Mouse (Mus musculus): ENCODE data around the gene Med10.

Med10 gene

DNA sequence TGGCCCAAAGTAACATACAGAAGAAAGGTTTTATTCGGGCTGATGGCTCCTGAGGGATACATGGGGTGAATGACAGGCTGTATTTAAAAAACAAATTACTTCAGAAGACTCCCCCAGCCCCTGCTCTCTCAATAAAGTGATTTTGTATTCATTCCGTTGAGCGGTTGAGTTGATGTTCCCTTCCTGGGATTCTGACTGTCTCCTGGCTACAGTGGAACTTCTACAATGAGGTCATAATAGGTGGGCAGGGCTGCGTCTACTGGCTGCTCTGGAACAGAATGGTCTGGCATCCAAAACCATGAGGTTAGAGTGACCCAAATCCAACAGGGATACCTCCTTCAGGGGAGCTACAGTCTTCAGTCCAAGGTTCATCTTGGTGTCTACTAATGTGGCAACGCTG lies at the start of gene Med10:
Gene Med10 (plus strand): TSS at position 301 of the 400 bp plus-strand sequence.
- no peak for DNase-seq (ENCODE audit: low read depth)

DNA sequence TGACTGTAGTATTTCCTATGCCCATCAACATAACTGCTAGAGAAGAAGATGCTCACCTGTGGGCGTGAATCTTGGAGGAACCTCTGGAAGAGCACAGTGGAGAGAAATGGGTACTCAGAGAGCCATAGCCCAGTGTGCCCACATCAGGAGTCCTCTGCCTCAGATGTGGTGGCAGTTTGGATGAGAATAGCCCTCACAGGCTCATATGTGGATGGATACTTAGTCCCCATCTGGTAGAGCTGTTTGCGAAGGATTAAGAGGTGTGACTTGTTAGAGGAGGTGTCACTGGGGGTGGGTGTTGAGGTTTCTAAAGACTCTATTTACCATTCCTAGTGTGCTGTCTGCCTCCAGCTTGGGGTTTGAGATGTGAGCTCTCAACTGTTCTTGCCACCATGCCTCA lies 49.3 kb upstream of the Med10 start:
- no peak for DNase-seq (ENCODE audit: low read depth)

DNA sequence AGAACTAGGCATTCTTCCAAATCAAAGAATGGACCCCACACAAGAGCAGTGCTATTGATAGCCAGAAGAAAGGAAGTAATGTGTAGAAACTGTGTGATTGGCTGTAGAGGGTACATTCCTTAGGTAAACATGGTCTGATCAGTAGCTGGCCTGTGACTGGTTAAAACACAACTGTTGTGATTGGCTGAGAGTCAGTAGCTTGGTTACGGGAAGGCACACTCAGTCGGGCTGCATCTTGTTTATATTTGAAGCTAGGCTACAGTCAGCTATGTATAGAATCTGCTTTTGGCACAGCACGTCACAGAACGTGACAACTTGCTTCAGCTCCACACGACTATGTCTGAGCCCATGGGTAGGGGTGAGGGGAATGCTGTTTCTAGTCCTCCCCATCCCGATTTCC lies 43.2 kb upstream of the Med10 start:
- no peak for DNase-seq (ENCODE audit: low read depth)

DNA sequence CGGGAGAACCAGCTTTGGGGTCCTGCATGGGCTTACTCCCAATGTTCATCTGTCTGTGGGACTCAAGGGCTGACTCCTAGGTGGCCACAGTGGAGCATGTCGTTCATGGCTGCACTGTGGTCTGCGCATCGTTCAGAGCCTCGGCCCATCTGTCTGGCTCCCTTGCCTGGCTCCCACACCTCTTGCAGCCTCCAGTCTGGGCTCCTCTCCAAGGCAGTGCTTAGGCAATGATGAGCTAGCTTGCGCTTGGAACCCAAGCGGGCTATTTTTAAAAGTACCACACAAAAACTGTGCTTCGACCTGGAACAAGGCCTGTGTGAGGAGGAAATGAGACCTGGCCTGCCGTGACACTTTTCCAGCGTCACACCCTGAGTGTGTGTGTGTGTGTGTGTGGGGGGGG lies 40.8 kb upstream of the Med10 start:
- DNase-seq (ENCODE audit: low read depth) = no peak

DNA sequence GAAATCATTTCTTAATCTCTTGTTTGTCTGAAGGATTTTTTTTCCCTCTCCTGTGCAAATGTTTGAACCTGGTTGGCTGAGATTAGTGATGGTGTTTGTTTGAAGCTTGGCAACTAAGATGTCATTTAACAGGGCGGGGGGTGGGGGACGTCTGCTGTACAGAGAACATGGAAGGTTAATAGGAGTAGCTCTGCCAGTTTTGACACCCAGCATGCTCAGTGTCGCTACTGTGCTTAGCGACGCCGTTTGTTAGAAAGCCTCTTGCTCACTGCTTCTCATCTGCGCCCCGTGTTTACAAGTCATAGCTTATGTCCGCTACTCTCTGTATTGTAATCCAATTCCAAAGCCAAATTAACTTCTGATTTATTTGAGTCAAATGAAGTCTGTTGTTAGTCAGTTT lies 37.5 kb upstream of the Med10 start:
- DNase-seq (ENCODE audit: low read depth) = no peak

DNA sequence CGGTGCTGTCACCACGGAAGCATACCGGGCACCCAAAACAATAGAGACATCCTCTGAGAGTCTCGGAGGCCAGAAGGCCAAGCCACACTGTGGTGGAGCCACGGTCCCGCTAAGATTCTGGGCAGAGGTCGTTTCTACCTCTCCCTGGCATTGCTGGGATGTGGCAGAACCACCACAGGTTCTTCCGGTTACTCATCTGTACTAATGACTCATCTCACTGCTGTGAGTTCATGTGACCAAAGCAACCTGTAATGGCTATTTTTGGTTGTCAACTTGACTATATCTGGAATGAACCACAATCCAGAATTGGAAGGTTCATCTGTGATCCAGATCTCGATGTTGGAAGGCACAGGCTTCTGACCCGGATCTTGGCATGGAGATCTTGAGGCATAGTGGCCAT lies 34.0 kb upstream of the Med10 start:
- DNase-seq (ENCODE audit: low read depth) = peak; percentile 66

DNA sequence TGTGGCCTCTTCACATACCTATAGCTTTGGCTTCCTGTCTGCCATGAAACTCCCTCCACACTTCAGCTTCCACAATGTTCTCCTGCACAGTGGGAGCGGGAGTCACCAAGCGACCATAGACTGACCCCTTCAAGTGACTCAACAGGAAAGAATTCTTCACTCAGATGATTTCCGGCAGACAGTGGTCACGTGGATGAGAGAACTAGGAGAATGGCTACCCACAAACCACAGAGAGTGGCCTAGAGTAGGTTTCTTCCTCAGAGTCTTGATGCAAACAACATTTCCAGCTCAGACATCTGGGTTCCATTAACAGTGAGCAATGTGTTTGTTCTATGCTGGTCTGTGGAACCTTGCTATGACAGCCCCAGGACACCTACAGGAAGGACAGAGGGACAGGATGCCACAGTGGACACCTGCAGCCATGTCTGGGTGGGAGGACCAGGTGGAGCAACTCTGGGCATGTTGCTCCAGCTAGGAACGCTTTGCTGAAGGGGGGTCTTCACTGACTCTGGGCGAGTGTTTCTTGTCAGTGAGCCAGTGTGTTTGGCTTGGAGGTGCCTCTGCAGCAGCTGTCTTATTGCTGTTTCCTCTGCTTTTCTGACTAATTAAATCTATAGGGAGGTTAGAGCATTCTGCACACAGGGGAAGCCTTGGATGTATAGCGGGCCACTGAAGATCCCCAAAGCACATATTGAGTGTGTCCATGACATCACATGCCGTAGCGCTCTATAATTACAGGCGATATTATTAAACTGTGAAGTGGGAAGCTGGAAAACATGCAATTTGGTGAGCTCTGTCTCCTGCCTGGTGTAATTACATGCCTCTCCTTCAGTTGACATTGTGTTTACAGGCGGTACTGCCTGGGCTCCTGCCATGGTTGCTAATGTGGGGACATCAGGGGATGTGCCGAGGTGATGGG lies 31.4 kb upstream of the Med10 start:
- DNase-seq (ENCODE audit: low read depth) = peak; percentile 62

DNA sequence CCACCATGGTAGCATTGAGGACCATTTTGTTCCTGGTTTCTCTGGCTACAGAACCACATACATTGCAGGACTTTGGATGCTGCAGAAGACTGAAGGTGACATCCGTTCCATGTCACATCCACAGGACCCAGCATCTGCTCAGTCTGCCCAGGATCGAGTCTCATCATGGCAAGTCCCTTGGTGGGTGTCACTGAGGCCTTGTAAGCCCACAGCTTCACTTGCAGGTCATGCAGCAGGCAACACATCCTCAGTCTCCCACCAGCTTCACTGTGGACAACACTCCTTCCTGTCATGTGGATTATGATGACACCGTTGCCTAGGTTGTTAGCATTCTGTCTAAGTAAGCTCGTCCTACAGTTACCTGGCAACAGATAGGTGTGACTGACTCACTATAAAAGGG lies 29.8 kb upstream of the Med10 start:
- no peak for DNase-seq (ENCODE audit: low read depth)

DNA sequence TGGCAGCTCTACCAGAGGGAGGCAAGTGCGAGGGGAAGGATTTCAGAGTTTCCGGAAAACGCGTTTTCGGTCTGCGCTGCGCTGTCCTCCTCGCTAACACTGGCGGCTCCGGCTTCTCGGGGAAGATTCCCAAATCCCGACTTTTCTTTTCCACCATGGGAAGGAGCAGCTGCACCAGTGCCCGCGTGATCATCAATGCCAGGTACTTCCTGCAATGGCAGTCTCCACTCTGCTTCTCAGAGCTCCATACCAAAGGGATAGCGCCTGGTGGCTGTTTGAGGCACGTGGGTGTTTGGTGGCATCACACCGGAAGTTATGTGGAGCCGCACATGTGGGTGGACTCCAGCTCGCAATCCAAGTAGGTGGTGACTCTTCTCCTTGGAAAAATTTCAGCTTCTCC lies 24.0 kb upstream of the Med10 start:
- DNase-seq (ENCODE audit: low read depth) = no peak

DNA sequence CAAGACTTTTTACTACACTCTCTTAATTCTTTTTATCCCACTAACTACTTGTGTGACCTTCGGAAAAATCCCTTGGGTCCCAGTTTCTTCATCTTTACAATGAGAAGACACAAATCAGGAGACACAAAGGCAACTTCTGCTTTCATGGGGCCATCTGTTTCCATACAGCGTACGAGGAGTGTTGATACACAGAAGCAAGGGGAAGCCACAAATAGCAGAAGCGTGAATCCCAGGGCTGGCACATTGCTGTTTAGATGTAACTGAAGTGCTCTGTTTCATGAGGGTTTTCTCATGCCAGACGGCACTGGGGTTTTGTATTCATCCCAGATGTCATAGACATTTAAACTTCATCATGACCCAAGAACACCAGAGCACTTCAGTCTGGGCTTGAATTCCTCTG lies 13.5 kb upstream of the Med10 start:
- DNase-seq (ENCODE audit: low read depth) = no peak

DNA sequence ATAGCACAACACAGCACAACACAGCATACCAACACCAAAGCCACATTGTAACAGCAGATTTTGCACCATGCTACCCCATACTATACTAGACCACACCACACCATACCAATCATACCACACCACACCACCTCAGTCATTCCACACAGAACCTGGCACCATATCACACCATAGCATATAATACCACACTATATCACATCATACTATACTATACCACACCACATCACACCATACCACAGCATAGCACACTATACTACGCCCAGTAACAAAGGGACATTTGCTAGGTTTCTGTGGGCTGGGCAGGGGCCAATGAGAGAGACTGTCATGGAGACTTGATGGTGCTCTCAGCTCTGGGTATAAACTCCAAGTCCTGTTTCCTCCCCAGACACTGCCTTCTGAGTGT lies 10.4 kb upstream of the Med10 start:
- no peak for DNase-seq (ENCODE audit: low read depth)

DNA sequence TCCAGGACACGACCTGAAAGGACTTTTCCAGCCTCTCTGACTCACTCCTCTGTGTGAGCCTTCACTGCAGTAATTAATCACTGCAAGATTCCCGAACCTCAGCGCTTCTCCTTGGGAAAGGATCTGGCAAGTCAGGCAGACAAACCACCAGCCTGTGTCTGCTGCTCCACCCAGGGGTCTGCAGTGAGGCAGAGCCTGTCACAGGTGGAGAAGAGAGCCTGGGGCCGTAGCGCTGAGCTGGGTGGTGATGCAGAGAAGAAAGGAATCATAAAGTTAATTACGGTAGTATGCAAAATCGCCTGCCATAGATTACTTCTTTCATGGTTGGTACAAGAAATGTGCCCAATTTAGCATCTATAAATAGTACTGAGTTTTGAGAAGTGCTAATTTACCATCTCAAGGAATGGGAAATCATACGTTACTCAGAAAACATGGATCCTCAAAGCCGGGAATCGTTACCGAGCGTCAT lies 9.6 kb upstream of the Med10 start:
- no peak for DNase-seq (ENCODE audit: low read depth)

DNA sequence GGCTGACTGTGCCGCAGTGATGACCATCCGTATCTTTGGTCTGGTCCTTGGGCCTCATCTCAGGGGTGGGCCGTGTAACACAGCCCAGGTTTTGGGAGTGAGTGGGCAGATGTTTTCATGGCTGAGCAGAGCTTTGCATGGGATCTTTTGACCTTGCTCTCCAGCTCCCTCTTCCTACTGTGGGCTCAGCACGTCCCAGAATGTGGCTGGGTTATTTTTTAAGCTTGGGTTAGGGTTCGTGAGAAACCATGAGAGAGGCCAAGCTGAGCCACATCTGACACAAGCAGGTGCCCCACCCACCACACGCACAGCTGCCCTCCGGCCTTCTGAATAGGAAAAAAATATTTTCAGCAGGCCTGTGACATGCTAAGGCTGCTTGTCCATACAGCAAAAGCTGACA lies 7.4 kb upstream of the Med10 start:
- no peak for DNase-seq (ENCODE audit: low read depth)

DNA sequence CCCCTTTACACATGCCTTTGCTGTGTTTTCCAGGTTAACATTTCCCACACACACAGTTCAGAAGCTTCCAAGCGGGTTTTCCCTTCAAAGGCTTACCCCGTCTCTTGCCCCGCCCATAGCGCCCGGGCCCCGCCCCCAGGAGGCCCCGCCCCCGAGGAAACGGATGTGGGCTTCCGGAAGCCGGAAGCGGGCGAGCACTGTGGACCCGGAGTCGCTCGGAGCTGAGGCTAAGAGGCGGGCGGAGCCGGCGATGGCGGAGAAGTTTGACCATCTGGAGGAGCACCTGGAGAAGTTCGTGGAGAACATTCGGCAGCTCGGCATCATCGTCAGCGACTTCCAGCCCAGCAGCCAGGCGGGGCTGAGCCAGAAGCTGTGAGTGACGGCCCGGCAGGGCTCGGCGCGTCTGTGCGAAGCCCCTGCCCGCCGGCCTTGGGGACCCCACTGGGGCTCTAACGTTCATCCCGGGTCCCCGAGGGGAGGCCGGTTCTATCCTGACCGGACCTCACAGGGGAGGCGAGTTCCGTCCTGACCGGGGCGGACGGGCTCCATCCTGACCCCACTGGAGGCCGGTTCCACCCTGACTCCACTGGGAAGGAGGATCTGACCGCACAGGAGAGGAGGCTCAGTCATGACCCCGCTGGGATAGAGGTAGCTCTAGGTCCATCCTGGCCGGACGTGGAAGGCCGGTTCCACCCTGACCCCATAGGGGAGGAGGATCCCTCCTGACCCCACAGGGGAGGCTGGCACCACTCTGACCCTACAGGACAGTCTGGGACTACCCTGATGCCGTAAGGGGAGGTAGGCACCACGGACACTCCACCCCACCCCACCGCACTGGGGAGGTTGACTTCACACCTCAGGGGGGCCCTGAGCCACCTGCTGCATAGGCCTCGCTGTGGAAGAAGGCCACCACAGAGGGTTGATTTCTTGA lies 7.8 kb downstream of the Med10 start:
- peak; percentile 83 for DNase-seq (ENCODE audit: low read depth)

DNA sequence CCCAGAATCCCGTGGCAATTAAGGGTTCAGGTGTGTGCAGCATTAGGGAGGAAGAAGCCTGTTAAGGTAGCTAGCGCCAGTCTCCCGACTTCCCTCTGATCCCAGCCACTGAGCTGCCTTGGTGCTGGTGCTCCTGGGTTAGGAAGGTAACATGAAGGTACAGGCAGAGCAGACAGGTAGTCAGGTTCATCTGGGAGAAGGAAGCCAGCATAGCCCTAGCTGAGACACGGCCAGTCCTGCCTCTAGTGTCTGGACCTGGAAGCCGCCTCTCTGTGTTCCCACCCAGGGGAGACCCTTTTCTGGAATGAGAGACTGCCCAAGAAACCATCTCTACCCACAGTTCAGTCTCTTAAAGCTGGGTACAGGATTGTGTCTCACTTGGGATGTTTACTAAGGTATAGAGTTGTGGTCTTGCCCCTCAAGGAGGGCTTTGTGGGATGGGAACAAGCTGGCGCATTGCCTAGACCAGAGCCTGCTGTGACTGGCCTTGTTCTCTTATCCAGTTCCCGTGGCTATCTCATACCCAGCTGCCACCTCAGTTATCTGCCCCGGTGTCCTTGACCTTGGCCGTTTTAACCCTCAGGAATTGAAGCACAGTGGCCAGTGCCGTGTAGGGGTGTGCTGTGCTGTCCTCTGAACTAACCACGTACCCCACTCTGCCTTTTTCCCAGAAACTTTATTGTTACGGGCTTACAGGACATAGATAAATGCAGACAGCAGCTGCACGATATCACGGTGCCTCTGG lies 8.9 kb downstream of the Med10 start:
- peak; percentile 62 for DNase-seq (ENCODE audit: low read depth)

DNA sequence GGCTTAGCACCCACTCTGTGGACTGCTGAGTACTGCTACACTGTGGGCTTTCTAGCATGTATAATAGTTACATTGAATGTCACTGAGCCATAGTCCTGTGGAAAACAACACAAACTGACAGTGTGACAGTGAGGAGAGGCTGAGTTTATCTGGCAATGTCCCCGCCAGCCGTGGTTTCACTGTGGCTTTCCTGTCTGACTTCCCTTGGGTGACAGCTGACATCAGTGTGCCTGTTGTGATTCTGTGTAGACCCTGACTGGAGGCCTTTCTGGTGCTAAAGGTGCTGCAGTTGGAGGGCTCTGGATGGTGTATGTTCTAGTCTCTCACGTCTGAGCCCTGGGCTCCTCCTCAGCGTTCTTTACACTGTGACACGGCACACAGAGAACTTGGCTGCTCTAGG lies 11.7 kb downstream of the Med10 start:
- peak; percentile 76 for DNase-seq (ENCODE audit: low read depth)

DNA sequence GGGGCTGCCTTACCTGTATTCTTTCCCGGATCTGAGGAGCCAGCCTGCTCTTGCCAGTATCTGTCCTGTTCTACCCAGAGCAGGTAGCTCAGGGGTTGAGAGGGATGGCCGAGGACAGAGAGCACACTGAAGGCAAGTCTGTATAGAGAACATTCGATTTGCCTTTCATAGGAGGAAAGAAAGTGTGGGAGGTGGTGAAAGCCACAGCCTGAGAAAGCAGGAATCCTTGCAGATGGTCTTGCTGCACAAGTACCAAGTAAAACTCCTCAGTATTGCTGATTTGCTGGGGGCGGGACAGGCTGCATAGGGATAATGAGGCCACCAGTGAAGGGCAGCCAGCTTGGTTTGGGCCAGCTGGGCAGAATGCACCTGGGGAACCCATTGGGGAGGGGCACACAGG lies 16.1 kb downstream of the Med10 start:
- DNase-seq (ENCODE audit: low read depth) = no peak

DNA sequence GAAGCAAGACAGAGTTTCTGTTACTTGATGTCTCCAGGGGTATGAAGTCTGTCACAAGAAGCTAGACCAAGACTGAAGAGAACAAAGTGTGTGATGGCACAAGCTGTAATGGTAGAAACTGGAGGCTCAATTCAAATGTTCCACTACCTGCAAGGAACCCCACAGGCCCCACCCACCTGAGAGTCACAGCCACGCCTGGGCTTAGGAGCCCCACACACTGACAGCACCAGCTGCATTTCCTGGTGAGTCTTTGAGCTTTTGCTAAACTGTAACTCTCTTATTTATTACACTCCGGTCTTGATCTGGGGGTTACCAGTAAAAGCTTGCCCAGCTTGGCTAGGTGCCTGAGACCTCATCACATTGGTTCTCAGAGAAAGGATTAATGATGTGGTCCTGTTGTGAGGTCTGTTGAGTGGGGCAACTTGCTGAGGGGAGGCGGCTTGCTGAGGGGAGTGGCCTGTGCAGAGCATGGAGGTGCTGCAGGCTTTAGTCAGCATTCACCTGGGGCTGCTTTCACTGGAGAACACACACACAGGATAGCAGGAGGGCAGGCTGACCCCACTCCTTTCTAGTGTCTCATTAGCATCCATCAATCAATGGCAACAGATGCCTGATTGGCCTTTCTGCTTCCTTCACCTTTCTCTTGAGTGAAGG lies 19.1 kb downstream of the Med10 start:
- no peak for DNase-seq (ENCODE audit: low read depth)

DNA sequence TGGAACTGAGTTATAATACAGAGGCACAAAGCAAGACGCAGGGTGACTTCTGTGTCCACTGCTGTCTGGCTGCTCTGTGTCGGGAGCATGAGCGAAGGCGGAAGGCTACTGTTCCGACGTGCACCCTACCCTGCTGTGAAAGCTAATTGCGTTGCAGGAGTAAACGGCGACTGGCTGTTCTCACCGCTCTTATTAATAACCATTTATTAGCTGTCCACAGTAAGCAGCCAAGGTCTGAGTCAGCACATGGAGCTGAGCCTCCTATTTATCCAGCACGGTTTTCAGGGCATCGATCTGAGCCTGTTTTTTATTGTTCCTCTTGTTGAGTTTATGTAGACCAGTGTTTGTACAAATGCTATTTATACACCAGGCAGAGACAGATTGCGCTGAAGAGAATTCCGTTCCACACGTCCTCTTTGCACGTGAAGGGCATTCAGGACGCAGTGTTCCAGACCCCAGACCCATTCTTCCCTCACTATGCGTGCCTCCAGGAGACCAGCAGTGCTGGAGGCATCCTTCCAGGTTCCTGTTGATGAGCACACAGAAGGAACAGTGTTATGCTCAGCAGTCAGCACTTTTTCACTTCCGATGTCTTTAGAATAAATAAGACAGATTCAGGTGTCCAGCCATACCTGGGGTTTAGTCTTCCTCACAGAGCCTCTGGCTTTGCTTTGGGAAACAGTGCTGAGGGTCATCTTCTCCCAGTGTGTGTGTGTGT lies 21.9 kb downstream of the Med10 start:
- DNase-seq (ENCODE audit: low read depth) = no peak

DNA sequence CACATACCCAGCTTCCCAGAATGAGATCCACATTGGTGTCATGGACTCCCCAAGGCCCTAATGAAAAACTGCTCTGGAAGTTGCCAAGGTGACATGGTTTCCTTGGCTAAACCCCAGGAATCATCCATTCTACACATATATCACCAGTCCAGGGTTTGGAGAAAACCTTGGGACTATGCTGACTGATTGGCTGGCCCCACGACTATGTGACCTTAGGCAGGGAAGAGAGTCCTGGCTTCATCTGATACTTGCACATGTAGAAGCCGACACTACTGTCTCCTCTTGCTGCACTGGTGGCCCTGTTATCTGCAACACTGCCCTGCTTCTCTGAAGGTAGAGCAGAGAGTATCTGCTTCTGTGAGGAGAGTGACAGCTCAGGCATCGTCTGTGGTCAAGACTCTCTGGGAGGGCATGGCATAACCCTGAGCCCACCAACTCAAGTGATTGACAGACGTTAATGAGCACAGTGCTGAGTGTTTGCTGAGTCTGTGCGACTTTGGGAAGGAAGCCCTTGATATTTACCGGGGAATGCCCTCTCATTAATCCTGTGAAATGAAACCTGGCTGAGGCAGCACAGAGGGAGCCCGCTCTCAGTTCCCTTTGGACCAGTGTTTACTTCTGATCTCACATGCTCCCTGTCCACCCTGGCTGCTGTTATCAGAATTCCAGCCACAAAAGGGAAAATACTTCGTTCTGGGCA lies 23.4 kb downstream of the Med10 start:
- DNase-seq (ENCODE audit: low read depth) = no peak

All from 416B (cell line).